Mouse (Mus musculus) forebrain, embryonic 11.5 days (tissue): ENCODE data around the gene Ubr7. TPM values are rescaled to one million over a fixed set of nuclear protein-coding genes. Genes with fewer than 3 reads are reported as not detected.

Experiments used
- ATAC-seq: fragments of 200-750 bp; cut with Nextera tagmentation; replicated peaks from 2 replicates; pipeline ENCODE4 v1.8.0; 2017; ENCODE audit warnings: moderate TSS enrichment; ENCODE audit not compliant: low FRiP score
- DNase-seq: peaks from one replicate; pipeline ENCODE4 v3.0.0-alpha.2; 2017; ENCODE audit warnings: low spot score
- H3K27ac ChIP-seq: fragments of 300-500 bp; sonication (generic); 2 replicates; pipeline ENCODE4 v1.5.1; 2014; ENCODE audit warnings: low read depth, low read length
- H3K27me3 ChIP-seq: fragments of 300-500 bp; sonication (generic); 2 replicates; pipeline ENCODE4 v1.6.1; 2014; ENCODE audit warnings: mild to moderate bottlenecking, low read length, mixed read lengths; ENCODE audit not compliant: control insufficient read depth, insufficient read depth
- H3K36me3 ChIP-seq: fragments of 300-500 bp; sonication (generic); 2 replicates; pipeline ENCODE4 v1.6.1; 2014; ENCODE audit warnings: mild to moderate bottlenecking, low read length, moderate library complexity, mixed read lengths; ENCODE audit not compliant: control insufficient read depth, insufficient read depth
- H3K4me1 ChIP-seq: fragments of 300-500 bp; sonication (generic); replicated peaks from 2 replicates; pipeline ENCODE4 v1.6.1; 2014; ENCODE audit warnings: low read length, mixed read lengths; ENCODE audit not compliant: control insufficient read depth, insufficient read depth
- H3K4me2 ChIP-seq: fragments of 300-500 bp; sonication (generic); 2 replicates; pipeline ENCODE4 v1.6.1; 2014; ENCODE audit warnings: low read depth, mild to moderate bottlenecking, low read length, moderate library complexity, mixed read lengths; ENCODE audit not compliant: severe bottlenecking
- H3K4me3 ChIP-seq: fragments of 300-500 bp; sonication (generic); 2 replicates; pipeline ENCODE4 v1.5.1; 2014; ENCODE audit warnings: low read depth, low read length
- H3K9ac ChIP-seq: fragments of 300-500 bp; sonication (generic); 2 replicates; pipeline ENCODE4 v1.6.1; 2014; ENCODE audit warnings: low read length
- H3K9me3 ChIP-seq: fragments of 300-500 bp; sonication (generic); 2 replicates; pipeline ENCODE4 v1.6.1; 2016; ENCODE audit warnings: low read length, mixed read lengths; ENCODE audit not compliant: control insufficient read depth
- WGBS: fragments of 180-500 bp; shearing (Covaris S2); extraction: QIAGEN DNeasy Blood & Tissue Kit; methylation state at CpG from one replicate; pipeline ENCODE4 v1.1.7; 2014; 5-methylcytosine and 5-hydroxymethylcytosine counted together
- polyA plus RNA-seq: library from polyadenylated mRNA; unstranded; fragments of >200 nt; fragmentation: Nextera tagmentation; extraction: Ambion mirVana; gene quantifications from 2 replicates; pipeline ENCODE4 v1.2.1, GENCODE M21; 2014

Gene Ubr7
- polyA plus RNA-seq, 1 experiment from 2014 or later: 70.6 TPM

DNA sequence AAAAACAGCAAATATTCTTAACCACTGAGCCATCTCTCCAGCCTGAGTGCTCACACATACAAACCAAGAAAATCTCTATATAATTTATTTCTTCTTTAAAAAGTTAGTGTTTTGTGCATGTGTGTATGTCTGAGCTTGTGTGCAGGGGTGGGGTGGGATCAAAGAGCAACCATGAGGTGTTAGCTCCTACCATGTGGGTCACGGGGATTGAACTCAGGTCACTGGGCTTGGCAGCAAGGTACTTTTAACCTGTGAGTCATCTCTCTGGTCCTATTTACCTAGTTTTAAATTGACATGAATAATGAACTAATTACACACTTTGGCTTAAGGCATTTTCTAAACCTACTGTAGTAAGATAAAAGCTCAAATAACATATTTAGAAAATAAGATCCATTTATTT, 68.6 kb downstream of the Ubr7 start:
- no peak overlapping the region for H3K27ac ChIP-seq
- H3K4me3 ChIP-seq: no peak overlapping the region
- no peaks in the 10 kb centered on the region for H3K4me1 ChIP-seq
- ATAC-seq (no peak), DNase-seq (no peak)
- H3K36me3 ChIP-seq: no peaks in the 10 kb centered on the region
- no peaks in the 10 kb centered on the region for H3K27me3 ChIP-seq
- H3K9ac ChIP-seq: no peak overlapping the region
- WGBS: 100% methylated on average over 1 of the region's 1 CpGs
- H3K4me2 ChIP-seq: no peak overlapping the region
- no peaks in the 10 kb centered on the region for H3K9me3 ChIP-seq

DNA sequence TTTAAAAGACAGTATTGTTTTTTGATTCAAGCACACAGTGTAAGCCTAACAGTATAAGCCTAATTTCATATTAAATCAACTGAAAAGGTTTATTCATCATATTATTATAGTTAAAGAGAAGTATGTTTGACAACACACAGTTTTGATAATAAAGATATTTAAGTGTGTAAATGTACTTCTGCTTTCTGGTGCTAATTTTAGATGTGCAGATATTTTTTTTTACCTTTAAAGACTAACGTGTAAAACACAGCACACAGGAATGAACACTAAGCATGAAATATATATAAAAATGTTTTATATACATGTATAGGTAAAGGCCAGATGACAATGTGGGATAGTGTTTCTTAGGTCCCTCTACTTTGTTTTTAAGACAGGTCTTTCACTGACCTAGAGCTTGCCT, 69.4 kb downstream of the Ubr7 start:
- Histone ChIP-seq H3K27me3 (no peaks in the 10 kb centered on the region), H3K36me3 (no peaks in the 10 kb centered on the region), H3K4me1 (no peaks in the 10 kb centered on the region), H3K27ac (no peak overlapping the region), H3K9me3 (no peaks in the 10 kb centered on the region), H3K4me3 (no peak overlapping the region), H3K9ac (no peak overlapping the region), H3K4me2 (no peak overlapping the region)
- DNase-seq (no peak), ATAC-seq (no peak)
- WGBS: 88% methylated on average over 1 of the region's 1 CpGs

Other genes with a start within 250 kb of the Ubr7 start
- 16.7 and 18.1 TPM in 2 replicates for gene Chga, start 203.0 kb upstream of the Ubr7 start, polyA plus RNA-seq
- gene Itpk1, start 53.0 kb upstream of the Ubr7 start, polyA plus RNA-seq: 19.6 and 21.5 TPM in 2 replicates
- gene Moap1, start 14.3 kb upstream of the Ubr7 start, polyA plus RNA-seq: 31.9 and 34.4 TPM in 2 replicates
- 12.7 and 14.0 TPM in 2 replicates for gene Tmem251, start 14.2 kb upstream of the Ubr7 start, polyA plus RNA-seq
- not detected in 2 replicates for gene Gm28051, start 202 bp upstream of the Ubr7 start, polyA plus RNA-seq
- 45.9 and 46.0 TPM in 2 replicates for gene Gon7, start 164 bp upstream of the Ubr7 start, polyA plus RNA-seq
- 31.8 and 32.7 TPM in 2 replicates for gene Gm20604, start 705 bp downstream of the Ubr7 start, polyA plus RNA-seq
- 21.9 and 22.1 TPM in 2 replicates for gene Btbd7, start 120.5 kb downstream of the Ubr7 start, polyA plus RNA-seq
- gene Cox8c, start 141.3 kb downstream of the Ubr7 start, polyA plus RNA-seq: not detected in 2 replicates
- 2.1 and 2.2 TPM in 2 replicates for gene Unc79, start 190.9 kb downstream of the Ubr7 start, polyA plus RNA-seq